Mouse (Mus musculus) inflammation-experienced regulatory T-cells, adult 6 months (primary cell): ENCODE results near the gene Zfp3. TPM values are rescaled to one million over a fixed set of nuclear protein-coding genes. Genes with fewer than 3 reads are reported as not detected.
A peak's percentile ranks its signal among the peaks of the same experiment; 100 is the strongest.
"Not testable (repeated sequence)": the region's sequence is repeated elsewhere in the genome, so short reads cannot be mapped to it uniquely, and the experiment has no call there.

Experiments
- ATAC-seq: one replicate; pipeline ENCODE4 v1.8.0; 2017
- polyA plus RNA-seq, 3 experiments: library from polyadenylated mRNA; unstranded; fragments of 100-300 nt; shearing (Covaris generic); gene quantifications; one replicate each; pipeline ENCODE4 v1.2.1; 2017

The Zfp3 gene
- polyA plus RNA-seq, 3 experiments from 2014 or later, result 3.4 to 5.8 (median 4.6) TPM

GRCm38 (mm10) chr11:70760446-70760845 lies 3.6 kb upstream of the Zfp3 start:
- ATAC-seq, result not testable (repeated sequence)

GRCm38 (mm10) chr11:70762641-70763040 lies 1.4 kb upstream of the Zfp3 start:
- ATAC-seq, result no peak

- no peak for ATAC-seq
Measured at GRCm38 (mm10) chr11:70763582-70763935, 450 bp upstream of the Zfp3 start.

GRCm38 (mm10) chr11:70765776-70766445 lies 1.9 kb downstream of the Zfp3 start:
- ATAC-seq, result peak; percentile 38

- no peak for ATAC-seq
Measured at GRCm38 (mm10) chr11:70770804-70771203, 6.8 kb downstream of the Zfp3 start.

GRCm38 (mm10) chr11:70776830-70777571 lies 13.0 kb downstream of the Zfp3 start:
- ATAC-seq, result peak; percentile 87

GRCm38 (mm10) chr11:70777634-70778033 lies 13.6 kb downstream of the Zfp3 start:
- no peak for ATAC-seq

- ATAC-seq, result peak; percentile 52
Measured at GRCm38 (mm10) chr11:70778058-70778457, 14.0 kb downstream of the Zfp3 start.

- no peak for ATAC-seq
Measured at GRCm38 (mm10) chr11:70785908-70786307, 21.9 kb downstream of the Zfp3 start.

GRCm38 (mm10) chr11:70787052-70787451 lies 23.0 kb downstream of the Zfp3 start:
- no peak for ATAC-seq

GRCm38 (mm10) chr11:70788972-70789655 lies 25.1 kb downstream of the Zfp3 start:
- peak; percentile 82 for ATAC-seq

GRCm38 (mm10) chr11:70790426-70790825 lies 26.4 kb downstream of the Zfp3 start:
- peak; percentile 48 for ATAC-seq

GRCm38 (mm10) chr11:70790874-70791551 lies 27.0 kb downstream of the Zfp3 start:
- ATAC-seq, result no peak

- ATAC-seq, result no peak
Measured at GRCm38 (mm10) chr11:70791676-70792075, 27.7 kb downstream of the Zfp3 start.

GRCm38 (mm10) chr11:70792409-70792808 lies 28.4 kb downstream of the Zfp3 start:
- ATAC-seq, result peak; percentile 52

GRCm38 (mm10) chr11:70802208-70802864 lies 38.3 kb downstream of the Zfp3 start:
- no peak for ATAC-seq

GRCm38 (mm10) chr11:70802865-70803261 lies 38.9 kb downstream of the Zfp3 start:
- no peak for ATAC-seq

GRCm38 (mm10) chr11:70803711-70804200 lies 39.7 kb downstream of the Zfp3 start:
- peak; percentile 81 for ATAC-seq

GRCm38 (mm10) chr11:70804395-70804794 lies 40.4 kb downstream of the Zfp3 start:
- no peak for ATAC-seq

- ATAC-seq, result no peak
Measured at GRCm38 (mm10) chr11:70805641-70806175, 41.7 kb downstream of the Zfp3 start.

GRCm38 (mm10) chr11:70806697-70807096 lies 42.7 kb downstream of the Zfp3 start:
- ATAC-seq, result no peak

GRCm38 (mm10) chr11:70807630-70808029 lies 43.6 kb downstream of the Zfp3 start:
- ATAC-seq, result no peak
